Mouse (Mus musculus) embryonic facial prominence, embryonic 13.5 days (tissue): Measurements from ENCODE around the gene Map3k12. TPM values are rescaled to one million over a fixed set of nuclear protein-coding genes. Genes with fewer than 3 reads are reported as not detected.
A peak's percentile ranks its signal among the peaks of the same experiment; 100 is the strongest.

Source experiments
- ATAC-seq: fragments of 200-750 bp; cut with Nextera tagmentation; 2 replicates; pipeline ENCODE4 v1.8.0; 2017; ENCODE audit warnings: low read depth; ENCODE audit not compliant: insufficient number of reproducible peaks, insufficient read depth, low FRiP score, low TSS enrichment
- H3K27ac ChIP-seq: fragments of 300-500 bp; sonication (generic); 2 replicates; pipeline ENCODE4 v1.5.1; 2015; ENCODE audit warnings: moderate library complexity, mild to moderate bottlenecking, inconsistent platforms
- H3K27me3 ChIP-seq: fragments of 300-500 bp; sonication (generic); 2 replicates; pipeline ENCODE4 v1.6.1; 2015; ENCODE audit warnings: mild to moderate bottlenecking, inconsistent platforms
- H3K36me3 ChIP-seq: fragments of 300-500 bp; sonication (generic); 2 replicates; pipeline ENCODE4 v1.6.1; 2015; ENCODE audit warnings: mild to moderate bottlenecking, inconsistent platforms
- H3K4me1 ChIP-seq: fragments of 300-500 bp; sonication (generic); 2 replicates; pipeline ENCODE4 v1.6.1; 2015; ENCODE audit warnings: inconsistent platforms
- H3K4me2 ChIP-seq: fragments of 300-500 bp; sonication (generic); 2 replicates; pipeline ENCODE4 v1.6.1; 2015; ENCODE audit warnings: moderate library complexity, mild to moderate bottlenecking, inconsistent platforms
- H3K4me3 ChIP-seq: fragments of 300-500 bp; sonication (generic); 2 replicates; pipeline ENCODE4 v1.5.1; 2015; ENCODE audit warnings: mild to moderate bottlenecking, inconsistent platforms
- H3K9ac ChIP-seq: fragments of 300-500 bp; sonication (generic); 2 replicates; pipeline ENCODE4 v1.6.1; 2015; ENCODE audit warnings: mild to moderate bottlenecking, inconsistent platforms
- H3K9me3 ChIP-seq: fragments of 300-500 bp; sonication (generic); 2 replicates; pipeline ENCODE4 v1.6.1; 2016; ENCODE audit warnings: inconsistent platforms
- WGBS: fragments of 180-500 bp; shearing (Covaris S2); methylation state at CpG from one replicate; pipeline ENCODE4 v1.1.7; 2015; ENCODE audit warnings: mixed read lengths; 5-methylcytosine and 5-hydroxymethylcytosine counted together
- polyA plus RNA-seq: library from polyadenylated mRNA; unstranded; fragments of >200 nt; fragmentation: Nextera tagmentation; extraction: Ambion mirVana; gene quantifications from 2 replicates; pipeline ENCODE4 v1.2.1, GENCODE M21; 2015

Map3k12 gene
- polyA plus RNA-seq, 1 experiment from 2014 or later, result 25.2 TPM

GRCm38 (mm10) chr15:102470605-102471294 lies 46.1 kb downstream of the Map3k12 start:
- peak overlapping the region; percentile 86 for H3K4me3 ChIP-seq
- H3K4me2 ChIP-seq, result peak overlapping the region; percentile 73
- peak overlapping the region; percentile 99 for H3K27ac ChIP-seq
- peak overlapping the region; percentile 98 for H3K9ac ChIP-seq
- peaks cover 12% of the 10 kb centered on the region for H3K4me1 ChIP-seq
- WGBS, result under 1% methylated on average over 46 of the region's 67 CpGs
- peak; percentile 53; the same call in 1 of the 2 replicates for ATAC-seq
- H3K9me3 ChIP-seq, result no peaks in the 10 kb centered on the region
- H3K36me3 ChIP-seq, result peaks cover 24% of the 10 kb centered on the region
- H3K27me3 ChIP-seq, result no peaks in the 10 kb centered on the region

GRCm38 (mm10) chr15:102470183-102470604 lies 46.7 kb downstream of the Map3k12 start, which contains the start of gene Pcbp2:
Gene Pcbp2, plus strand, starts transcription at chr15:102470539.
- peak; percentile 98 for ATAC-seq
- Histone ChIP-seq H3K4me1 (peaks cover 12% of the 10 kb centered on the region), H3K4me2 (peak within 1 kb of the TSS; percentile 73), H3K27ac (peak within 1 kb of the TSS; percentile 99), H3K4me3 (peak within 1 kb of the TSS; percentile 86), H3K27me3 (no peaks in the 10 kb centered on the region), H3K9me3 (no peaks in the 10 kb centered on the region), H3K36me3 (peaks cover 18% of the 10 kb centered on the region), H3K9ac (peak within 1 kb of the TSS; percentile 98)
- under 1% methylated on average over 26 of the region's 40 CpGs for WGBS

- Histone ChIP-seq H3K9me3 (no peaks in the 10 kb centered on the region), H3K27ac (no peak overlapping the region), H3K36me3 (peaks cover 5% of the 10 kb centered on the region; the same call in 1 of the 2 replicates), H3K9ac (no peak overlapping the region), H3K4me3 (no peak overlapping the region), H3K4me2 (no peak overlapping the region), H3K4me1 (peaks cover 12% of the 10 kb centered on the region), H3K27me3 (no peaks in the 10 kb centered on the region)
- WGBS, result 96% methylated on average over 9 of the region's 9 CpGs
- ATAC-seq, result no peak
Measured at GRCm38 (mm10) chr15:102468675-102469370, 48.0 kb downstream of the Map3k12 start.

- no peaks in the 10 kb centered on the region for H3K9me3 ChIP-seq
- ATAC-seq, result no peak
Measured at GRCm38 (mm10) chr15:102463666-102464065, 53.2 kb downstream of the Map3k12 start.

GRCm38 (mm10) chr15:102461430-102462075 lies 55.3 kb downstream of the Map3k12 start:
- peaks cover 9% of the 10 kb centered on the region for H3K4me1 ChIP-seq
- H3K36me3 ChIP-seq, result peaks cover 15% of the 10 kb centered on the region
- ATAC-seq, result no peak
- no peak overlapping the region for H3K9ac ChIP-seq
- no peak overlapping the region for H3K4me3 ChIP-seq
- 88% methylated on average over 9 of the region's 9 CpGs for WGBS
- H3K4me2 ChIP-seq, result no peak overlapping the region
- H3K27ac ChIP-seq, result no peak overlapping the region
- H3K27me3 ChIP-seq, result no peaks in the 10 kb centered on the region
- no peaks in the 10 kb centered on the region for H3K9me3 ChIP-seq

More at GRCm38 (mm10) chr15:102463666-102464065, 53.2 kb downstream of the Map3k12 start:
- no peak overlapping the region for H3K4me3 ChIP-seq
- H3K27ac ChIP-seq, result no peak overlapping the region
- H3K9ac ChIP-seq, result no peak overlapping the region
- H3K36me3 ChIP-seq, result peaks cover 15% of the 10 kb centered on the region
- no peak overlapping the region for H3K4me2 ChIP-seq
- H3K27me3 ChIP-seq, result no peaks in the 10 kb centered on the region
- peaks cover 9% of the 10 kb centered on the region for H3K4me1 ChIP-seq

- no peaks in the 10 kb centered on the region for H3K9me3 ChIP-seq
- H3K36me3 ChIP-seq, result peaks cover 15% of the 10 kb centered on the region
- 68% methylated on average over 4 of the region's 4 CpGs for WGBS
- no peak overlapping the region for H3K27ac ChIP-seq
- H3K4me1 ChIP-seq, result peaks cover 9% of the 10 kb centered on the region
- H3K4me3 ChIP-seq, result no peak overlapping the region
- H3K27me3 ChIP-seq, result no peaks in the 10 kb centered on the region
- ATAC-seq, result no peak
- no peak overlapping the region for H3K4me2 ChIP-seq
- peak overlapping the region; percentile 44; the same call in 1 of the 2 replicates for H3K9ac ChIP-seq
Measured at GRCm38 (mm10) chr15:102460971-102461370, 55.9 kb downstream of the Map3k12 start.

GRCm38 (mm10) chr15:102460409-102460808 lies 56.5 kb downstream of the Map3k12 start:
- Histone ChIP-seq H3K36me3 (peaks cover 15% of the 10 kb centered on the region), H3K4me3 (no peak overlapping the region), H3K27ac (no peak overlapping the region), H3K4me1 (peaks cover 9% of the 10 kb centered on the region), H3K9me3 (no peaks in the 10 kb centered on the region), H3K4me2 (peak overlapping the region; percentile 65; the same call in 1 of the 2 replicates), H3K27me3 (no peaks in the 10 kb centered on the region), H3K9ac (peak overlapping the region; percentile 44; the same call in 1 of the 2 replicates)
- no peak for ATAC-seq
- WGBS, result 78% methylated on average over 12 of the region's 12 CpGs

- H3K4me3 ChIP-seq, result peak overlapping the region; percentile 49; the same call in 1 of the 2 replicates
- H3K27me3 ChIP-seq, result no peaks in the 10 kb centered on the region
- peaks cover 9% of the 10 kb centered on the region for H3K4me1 ChIP-seq
- WGBS, result 58% methylated on average over 5 of the region's 5 CpGs
- no peak for ATAC-seq
- no peak overlapping the region for H3K27ac ChIP-seq
- no peaks in the 10 kb centered on the region for H3K9me3 ChIP-seq
- H3K36me3 ChIP-seq, result peaks cover 15% of the 10 kb centered on the region
- peak overlapping the region; percentile 65 for H3K4me2 ChIP-seq
- H3K9ac ChIP-seq, result peak overlapping the region; percentile 63
Measured at GRCm38 (mm10) chr15:102459847-102460246, 57.0 kb downstream of the Map3k12 start.

GRCm38 (mm10) chr15:102459381-102459780 lies 57.5 kb downstream of the Map3k12 start:
- Histone ChIP-seq H3K27ac (no peak overlapping the region), H3K9ac (peak overlapping the region; percentile 63), H3K4me2 (peak overlapping the region; percentile 65), H3K36me3 (peaks cover 15% of the 10 kb centered on the region), H3K4me1 (peaks cover 9% of the 10 kb centered on the region), H3K4me3 (peak overlapping the region; percentile 49), H3K27me3 (no peaks in the 10 kb centered on the region), H3K9me3 (no peaks in the 10 kb centered on the region)
- no peak for ATAC-seq
- 28% methylated on average over 6 of the region's 6 CpGs for WGBS

GRCm38 (mm10) chr15:102458904-102459317 lies 58.0 kb downstream of the Map3k12 start, which contains the start of gene Prr13:
Gene Prr13, plus strand, starts transcription at chr15:102459028.
- no peaks in the 10 kb centered on the region for H3K27me3 ChIP-seq
- WGBS, result under 1% methylated on average over 19 of the region's 19 CpGs
- peak within 1 kb of the TSS; percentile 63 for H3K9ac ChIP-seq
- H3K36me3 ChIP-seq, result peaks cover 15% of the 10 kb centered on the region
- no peaks in the 10 kb centered on the region for H3K9me3 ChIP-seq
- H3K4me1 ChIP-seq, result peaks cover 9% of the 10 kb centered on the region
- peak within 1 kb of the TSS; percentile 65 for H3K4me2 ChIP-seq
- ATAC-seq, result peak; percentile 63; the same call in 1 of the 2 replicates
- H3K27ac ChIP-seq, result no peak within 1 kb of the TSS
- peak within 1 kb of the TSS; percentile 49 for H3K4me3 ChIP-seq

- peaks cover 9% of the 10 kb centered on the region for H3K4me1 ChIP-seq
- no peak overlapping the region for H3K27ac ChIP-seq
- H3K9me3 ChIP-seq, result no peaks in the 10 kb centered on the region
- peaks cover 10% of the 10 kb centered on the region for H3K36me3 ChIP-seq
- WGBS, result 75% methylated on average over 5 of the region's 5 CpGs
- H3K4me3 ChIP-seq, result peak overlapping the region; percentile 49
- H3K4me2 ChIP-seq, result peak overlapping the region; percentile 65
- no peak overlapping the region for H3K9ac ChIP-seq
- ATAC-seq, result no peak
- no peaks in the 10 kb centered on the region for H3K27me3 ChIP-seq
Measured at GRCm38 (mm10) chr15:102458050-102458736, 58.7 kb downstream of the Map3k12 start.
